Mouse (Mus musculus) lung, adult 2 months (tissue): ENCODE results near the gene Celf2. TPM values are rescaled to one million over a fixed set of nuclear protein-coding genes. Genes with fewer than 3 reads are reported as not detected.

Experiments used
- DNase-seq: peaks from one replicate; pipeline ENCODE4 v3.0.0; 2022
- H3K4me1 ChIP-seq: fragments of 200-500 bp; 2 replicates; pipeline ENCODE4 v1.6.1; 2011; ENCODE audit warnings: low read length; ENCODE audit not compliant: control insufficient read depth, insufficient read depth
- H3K4me3 ChIP-seq: fragments of 200-500 bp; replicated peaks from 2 replicates; pipeline ENCODE3; 2011; ENCODE audit warnings: low read depth, mild to moderate bottlenecking, control low read depth, low read length; ENCODE audit errors: extremely low read depth
- CTCF ChIP-seq: fragments of 200-500 bp; IDR thresholded peaks from 2 replicates; pipeline ENCODE4 v1.5.1; 2011; ENCODE audit warnings: mild to moderate bottlenecking, low read length, control low read depth; ENCODE audit not compliant: insufficient read depth
- POLR2A ChIP-seq: fragments of 200-500 bp; IDR thresholded peaks from 2 replicates; pipeline ENCODE4 v1.6.1; 2011; ENCODE audit warnings: low read depth, mild to moderate bottlenecking, control low read depth, low read length, borderline replicate concordance; ENCODE audit errors: extremely low read depth
- WGBS: fragments of 180-500 bp; shearing (Covaris S2); methylation state at CpG from one replicate; pipeline ENCODE4 v1.1.7; 2018; 5-methylcytosine and 5-hydroxymethylcytosine counted together
- polyA plus RNA-seq: library from polyadenylated mRNA; depleted of rRNA; stranded (reverse); fragments of >200 nt; gene quantifications from 2 replicates; pipeline ENCODE4 v1.2.3, GENCODE M21; 2012

Gene Celf2
- polyA plus RNA-seq, 1 experiment = 43.4 TPM

- DNase-seq = no peak
- TF ChIP-seq POLR2A (no peak), CTCF (no peak)
- Histone ChIP-seq H3K4me3 (no peak overlapping the region), H3K4me1 (peaks cover 9% of the 10 kb centered on the region)
- WGBS = 17% methylated on average over 2 of the region's 2 CpGs
Observed at GRCm38 (mm10) chr2:6707276-6707675, 802.1 kb downstream of the Celf2 start.

- 78% methylated on average over 11 of the region's 11 CpGs for WGBS
- TF ChIP-seq POLR2A (no peak), CTCF (no peak)
- Histone ChIP-seq H3K4me1 (peaks cover 7% of the 10 kb centered on the region), H3K4me3 (no peak overlapping the region)
- DNase-seq = no peak
Observed at GRCm38 (mm10) chr2:6705929-6706739, 803.2 kb downstream of the Celf2 start.

GRCm38 (mm10) chr2:6705475-6705874 is 803.9 kb downstream of the Celf2 start:
- Histone ChIP-seq H3K4me3 (no peak overlapping the region), H3K4me1 (peaks cover 3% of the 10 kb centered on the region)
- 64% methylated on average over 7 of the region's 7 CpGs for WGBS
- TF ChIP-seq POLR2A (no peak), CTCF (no peak)
- DNase-seq = no peak

- 53% methylated on average over 1 of the region's 1 CpGs for WGBS
- Histone ChIP-seq H3K4me1 (peaks cover 2% of the 10 kb centered on the region; the same call in 1 of the 2 replicates), H3K4me3 (no peak overlapping the region)
- TF ChIP-seq CTCF = no peak
- no peak for TF ChIP-seq POLR2A
- DNase-seq = no peak
Observed at GRCm38 (mm10) chr2:6704804-6705203, 804.6 kb downstream of the Celf2 start.

GRCm38 (mm10) chr2:6704342-6704741 is 805.0 kb downstream of the Celf2 start:
- WGBS = 72% methylated on average over 7 of the region's 7 CpGs
- TF ChIP-seq POLR2A = no peak
- TF ChIP-seq CTCF = no peak
- Histone ChIP-seq H3K4me1 (peaks cover 1% of the 10 kb centered on the region; the same call in 1 of the 2 replicates), H3K4me3 (no peak overlapping the region)
- no peak for DNase-seq

GRCm38 (mm10) chr2:6696326-6696725 is 813.0 kb downstream of the Celf2 start:
- peaks cover 2% of the 10 kb centered on the region for H3K4me1 ChIP-seq
- no peak overlapping the region for H3K4me3 ChIP-seq
- 81% methylated on average over 1 of the region's 1 CpGs for WGBS
- no peak for DNase-seq
- no peak for TF ChIP-seq CTCF

GRCm38 (mm10) chr2:6695353-6695951 is 813.9 kb downstream of the Celf2 start:
- no peak for DNase-seq
- peaks cover 2% of the 10 kb centered on the region for H3K4me1 ChIP-seq
- TF ChIP-seq POLR2A = no peak
- TF ChIP-seq CTCF = no peak
- 43% methylated on average over 4 of the region's 4 CpGs for WGBS
- H3K4me3 ChIP-seq = no peak overlapping the region

- 24% methylated on average over 2 of the region's 2 CpGs for WGBS
- TF ChIP-seq POLR2A = no peak
- TF ChIP-seq CTCF = no peak
Observed at GRCm38 (mm10) chr2:6689689-6690088, 819.7 kb downstream of the Celf2 start.

GRCm38 (mm10) chr2:6678231-6678630 is 831.1 kb downstream of the Celf2 start:
- 100% methylated on average over 1 of the region's 1 CpGs for WGBS
- no peak for DNase-seq
- Histone ChIP-seq H3K4me3 (no peak overlapping the region), H3K4me1 (no peaks in the 10 kb centered on the region; the same call in 1 of the 2 replicates)
- no peak for TF ChIP-seq CTCF
- TF ChIP-seq POLR2A = no peak

More at GRCm38 (mm10) chr2:6689689-6690088, 819.7 kb downstream of the Celf2 start:
- Histone ChIP-seq H3K4me1 (no peaks in the 10 kb centered on the region), H3K4me3 (no peak overlapping the region)
- DNase-seq = no peak

- DNase-seq = no peak
- Histone ChIP-seq H3K4me3 (no peak overlapping the region), H3K4me1 (no peaks in the 10 kb centered on the region; the same call in 1 of the 2 replicates)
- no peak for TF ChIP-seq CTCF
- TF ChIP-seq POLR2A = no peak
Observed at GRCm38 (mm10) chr2:6677457-6677856, 831.9 kb downstream of the Celf2 start.
